Mouse (Mus musculus): ENCODE data around the gene Igf2bp3. TPM values are rescaled to one million over a fixed set of nuclear protein-coding genes. Genes with fewer than 3 reads are reported as not detected.

The Igf2bp3 gene
- total and polyA plus RNA-seq, 3 experiments: 18.4 to 35.6 (median 22.0) TPM

GRCm38 (mm10) chr6:49208297-49208930 is 6.3 kb downstream of the Igf2bp3 start:
- Histone ChIP-seq H3K4me1 (ENCODE audit: control insufficient read depth in 1 of 2, insufficient read depth in 2 of 2) (peaks cover 13 to 68% of the 10 kb centered on the region in 2 experiments), H3K27me3 (replicated peaks) (no peaks in the 10 kb centered on the region), H3K9me3 (replicated peaks; ENCODE audit: low read length) (no peaks in the 10 kb centered on the region), H3K9ac (ENCODE audit: insufficient read depth, low read depth) (peak overlapping the region; percentile 53), H3K36me3 (replicated peaks in 1 of 2; ENCODE audit: control insufficient read depth in 1 of 2, insufficient read depth in 1 of 2, low read length in 1 of 2) (peaks cover 12 to 30% of the 10 kb centered on the region in 2 experiments), H3K4me2 (ENCODE audit: insufficient read depth, low read depth, poor library complexity, severe bottlenecking) (peak overlapping the region; percentile 92), H3K4me3 (replicated peaks in 1 of 3; ENCODE audit: low read depth in 2 of 3, low read length in 2 of 3, poor library complexity in 1 of 3) (peak overlapping the region; percentile 2 to 47 (median 37)), H3K79me2 (replicated peaks; ENCODE audit: control insufficient read depth, extremely low read depth, insufficient read depth, poor library complexity, severe bottlenecking) (peaks cover 38% of the 10 kb centered on the region), H3K27ac (ENCODE audit: insufficient read depth, low read depth) (peak overlapping the region; percentile 58)
- dilution Hi-C loops (cut with MboI; ENCODE audit: extremely low pct_ligation_motif_present, extremely low pct_unique_long_range_greater_than_20kb, low sequenced_read_pairs) (no loop called here), in situ Hi-C loops (cut with MboI; ENCODE audit: low pct_ligation_motif_present, low pct_unique_long_range_greater_than_20kb, low sequenced_read_pairs) (loop anchor here (10.0 kb wide), 1 partner anchor 46 kb away; no protein-coding TSS in a partner anchor)
- DNase-seq (ENCODE audit: extremely low read depth): peak; percentile 42
- no peak for TF ChIP-seq HCFC1 (IDR thresholded peaks at IDR 0.05; ENCODE audit: low read depth, low read length)
- TF ChIP-seq POLR2A (IDR thresholded peaks at IDR 0.05; ENCODE audit: low read depth, low read length): no peak
- TF ChIP-seq EP300 (IDR thresholded peaks at IDR 0.05; ENCODE audit: low read length): peak; percentile 55; the same call in 1 of the 2 replicates
- TF ChIP-seq GABPA (IDR thresholded peaks at IDR 0.05; ENCODE audit: insufficient replicate concordance, low read depth, low read length): no peak
- TF ChIP-seq KAT2A (IDR thresholded peaks at IDR 0.05; ENCODE audit: insufficient replicate concordance, low read length): no peak
- no peak for TF ChIP-seq UBTF (IDR thresholded peaks at IDR 0.05; ENCODE audit: low read depth, low read length)
- TF ChIP-seq NRF1 (IDR thresholded peaks at IDR 0.05; ENCODE audit: low read depth, low read length): no peak
- TF ChIP-seq PAX5 (IDR thresholded peaks at IDR 0.05; ENCODE audit: low read length): no peak
- TF ChIP-seq ZMIZ1 (IDR thresholded peaks at IDR 0.05; ENCODE audit: low read depth, low read length): 0 out of 2 replicates have a peak, but pooled peaks have one; percentile 34
- TF ChIP-seq ETS1 (conservative IDR thresholded peaks at IDR 0.05; ENCODE audit: low read depth, low read length): no peak
- TF ChIP-seq ELF1 (IDR thresholded peaks at IDR 0.05; ENCODE audit: low read depth, low read length): 0 out of 2 replicates have a peak, but pooled peaks have one; percentile 26
- TF ChIP-seq TBP (conservative IDR thresholded peaks at IDR 0.05; ENCODE audit: low read depth, low read length): no peak
- TF ChIP-seq RCOR1 (conservative IDR thresholded peaks at IDR 0.05; ENCODE audit: low read depth, low read length): no peak
- TF ChIP-seq MEF2A (IDR thresholded peaks at IDR 0.05; ENCODE audit: borderline replicate concordance, low read depth, low read length): 0 out of 2 replicates have a peak, but pooled peaks have one; percentile 48
- TF ChIP-seq RAD21 (IDR thresholded peaks at IDR 0.05; ENCODE audit: low read depth, low read length): peak; percentile 46
- TF ChIP-seq NELFE (IDR thresholded peaks at IDR 0.05; ENCODE audit: low read depth, low read length): 0 out of 2 replicates have a peak, but pooled peaks have one; percentile 31
- no peak for TF ChIP-seq ZNF384 (IDR thresholded peaks at IDR 0.05; ENCODE audit: low read depth, low read length)
- no peak for TF ChIP-seq ZC3H11A (IDR thresholded peaks at IDR 0.05; ENCODE audit: low read depth, low read length)
- TF ChIP-seq MYC (IDR thresholded peaks at IDR 0.05; ENCODE audit: low read depth, low read length): 0 out of 2 replicates have a peak, but pooled peaks have one; percentile 13
- no peak for TF ChIP-seq JUN (IDR thresholded peaks at IDR 0.05; ENCODE audit: insufficient read depth, low read depth, low read length)
- peak; percentile 43; the same call in 1 of the 2 replicates for TF ChIP-seq IRF4 (IDR thresholded peaks at IDR 0.05; ENCODE audit: low read depth, low read length)
- no peak for TF ChIP-seq POLR2AphosphoS2 (IDR thresholded peaks at IDR 0.05; ENCODE audit: low read depth, low read length)
- peak; percentile 15; the same call in 1 of the 2 replicates for TF ChIP-seq BHLHE40 (IDR thresholded peaks at IDR 0.05; ENCODE audit: low read depth, low read length)
- no peak for TF ChIP-seq CHD1 (IDR thresholded peaks at IDR 0.05; ENCODE audit: low read depth, low read length)
- TF ChIP-seq E2F4 (IDR thresholded peaks at IDR 0.05; ENCODE audit: insufficient replicate concordance, low read depth, low read length): 0 out of 2 replicates have a peak, but pooled peaks have one; percentile 46
- TF ChIP-seq SMC3 (IDR thresholded peaks at IDR 0.05; ENCODE audit: low read depth, low read length): peak; percentile 46
- peak; percentile 76; the same call in 1 of the 2 replicates for TF ChIP-seq MXI1 (IDR thresholded peaks at IDR 0.05; ENCODE audit: low read depth, low read length)
- TF ChIP-seq ZKSCAN1 (IDR thresholded peaks at IDR 0.05; ENCODE audit: borderline replicate concordance, low read depth, low read length): no peak
- no peak for TF ChIP-seq MAX (IDR thresholded peaks at IDR 0.05; ENCODE audit: low read length)
- TF ChIP-seq CHD2 (IDR thresholded peaks at IDR 0.05; ENCODE audit: low read length): no peak
- TF ChIP-seq MAZ (IDR thresholded peaks at IDR 0.05; ENCODE audit: low read depth, low read length): no peak
- peak; percentile 91 for TF ChIP-seq SIN3A (IDR thresholded peaks at IDR 0.05; ENCODE audit: low read length)
- TF ChIP-seq USF2 (conservative IDR thresholded peaks at IDR 0.05; ENCODE audit: low read depth, low read length): no peak
- TF ChIP-seq TCF12 (IDR thresholded peaks at IDR 0.05; ENCODE audit: low read depth, low read length): peak; percentile 38; the same call in 1 of the 2 replicates
- no peak for TF ChIP-seq JUND (conservative IDR thresholded peaks at IDR 0.05; ENCODE audit: low read depth, low read length)
- TF ChIP-seq USF1 (IDR thresholded peaks at IDR 0.05; ENCODE audit: low read depth, low read length): no peak
- TF ChIP-seq MAFK (IDR thresholded peaks at IDR 0.05; ENCODE audit: insufficient replicate concordance, low read length): no peak
- peak in 1 of 2 experiments; percentile 45; a peak in 2 of 4 replicates for TF ChIP-seq CTCF (conservative IDR thresholded peaks at IDR 0.05 in 1 of 2, IDR thresholded peaks at IDR 0.05 in 1 of 2; ENCODE audit: low read depth in 2 of 2, low read length in 2 of 2)
